Mouse (Mus musculus): ENCODE results near the gene Smap2. TPM values are rescaled to one million over a fixed set of nuclear protein-coding genes. Genes with fewer than 3 reads are reported as not detected.
"Not testable (repeated sequence)": the region's sequence is repeated elsewhere in the genome, so short reads cannot be mapped to it uniquely, and the experiment has no call there.

The Smap2 gene
- polyA plus RNA-seq (2014; fragmentation: Nextera tagmentation; extraction: Ambion mirVana), result 15.2 and 16.8 TPM in 2 replicates

GRCm38 (mm10) chr4:121016928-121017657 lies at the start of gene Smap2:
Gene Smap2 (minus strand): TSS chr4:121017247.
- peak; percentile 96 for ATAC-seq (ENCODE audit: insufficient number of reproducible peaks, insufficient read depth, low FRiP score, low read depth)
- Histone ChIP-seq H3K27me3 (ENCODE audit: control insufficient read depth, insufficient read depth, low read length) (no peaks in the 10 kb centered on the region), H3K4me3 (ENCODE audit: low read depth, low read length) (peak within 1 kb of the TSS; percentile 95), H3K4me1 (ENCODE audit: control insufficient read depth, insufficient read depth, low read length) (peaks cover 10% of the 10 kb centered on the region; the same call in 1 of the 2 replicates), H3K9ac (replicated peaks; ENCODE audit: low read depth, low read length) (peak within 1 kb of the TSS; percentile 75), H3K27ac (ENCODE audit: low read length) (peak within 1 kb of the TSS; percentile 56; the same call in 1 of the 2 replicates), H3K9me3 (ENCODE audit: control insufficient read depth, low read depth, low read length) (no peaks in the 10 kb centered on the region), H3K4me2 (replicated peaks; ENCODE audit: low read depth, low read length) (peak within 1 kb of the TSS; percentile 77), H3K36me3 (ENCODE audit: control insufficient read depth, insufficient read depth, low read length) (no peaks in the 10 kb centered on the region)
- under 1% methylated on average over 48 of the region's 48 CpGs for WGBS

- no peak overlapping the region for H3K27ac ChIP-seq (ENCODE audit: low read length)
- no peak overlapping the region for H3K9ac ChIP-seq (replicated peaks; ENCODE audit: low read depth, low read length)
- no peak overlapping the region for H3K4me3 ChIP-seq (ENCODE audit: low read depth, low read length)
- no peak for ATAC-seq (ENCODE audit: insufficient number of reproducible peaks, insufficient read depth, low FRiP score, low read depth)
- H3K4me2 ChIP-seq (replicated peaks; ENCODE audit: low read depth, low read length), result no peak overlapping the region
- no peaks in the 10 kb centered on the region for H3K4me1 ChIP-seq (ENCODE audit: control insufficient read depth, insufficient read depth, low read length)
- peaks cover 22% of the 10 kb centered on the region for H3K36me3 ChIP-seq (ENCODE audit: control insufficient read depth, insufficient read depth, low read length)
- H3K27me3 ChIP-seq (ENCODE audit: control insufficient read depth, insufficient read depth, low read length), result no peaks in the 10 kb centered on the region
- WGBS, result 76% methylated on average over 2 of the region's 2 CpGs
- no peaks in the 10 kb centered on the region for H3K9me3 ChIP-seq (ENCODE audit: control insufficient read depth, low read depth, low read length)
Measured at GRCm38 (mm10) chr4:121065336-121065735, 48.3 kb upstream of the Smap2 start.

DNA sequence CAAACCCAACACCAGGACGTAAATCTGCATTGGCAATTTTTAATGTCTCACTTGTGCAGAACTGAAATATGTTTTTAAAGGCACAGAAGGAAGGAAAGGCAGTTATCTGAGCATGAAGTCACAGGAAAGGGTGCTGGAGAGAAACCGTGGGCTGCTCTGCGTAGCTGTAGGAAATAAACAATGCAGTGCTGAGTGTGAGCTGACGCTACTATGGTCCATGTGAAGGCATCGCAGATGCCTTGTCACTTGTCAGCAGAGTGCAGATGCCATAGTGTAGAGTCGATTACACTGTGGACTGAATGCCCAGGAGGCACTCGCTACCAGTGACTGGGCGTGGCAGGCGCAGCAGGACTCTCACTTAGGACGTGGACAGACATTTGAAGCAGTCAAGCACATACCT lies 42.2 kb upstream of the Smap2 start:
- not testable (repeated sequence) for H3K4me3 ChIP-seq (ENCODE audit: low read depth, low read length); H3K9ac ChIP-seq (replicated peaks; ENCODE audit: low read depth, low read length); H3K4me2 ChIP-seq (replicated peaks; ENCODE audit: low read depth, low read length); H3K27ac ChIP-seq (ENCODE audit: low read length); ATAC-seq (ENCODE audit: insufficient number of reproducible peaks, insufficient read depth, low FRiP score, low read depth); H3K4me1 ChIP-seq (ENCODE audit: control insufficient read depth, insufficient read depth, low read length); H3K27me3 ChIP-seq (ENCODE audit: control insufficient read depth, insufficient read depth, low read length); H3K9me3 ChIP-seq (ENCODE audit: control insufficient read depth, low read depth, low read length); H3K36me3 ChIP-seq (ENCODE audit: control insufficient read depth, insufficient read depth, low read length)
- 84% methylated on average over 10 of the region's 10 CpGs for WGBS

GRCm38 (mm10) chr4:121057032-121057431 lies 40.0 kb upstream of the Smap2 start:
- Histone ChIP-seq H3K4me3 (ENCODE audit: low read depth, low read length) (no peak overlapping the region), H3K27ac (ENCODE audit: low read length) (no peak overlapping the region), H3K4me1 (ENCODE audit: control insufficient read depth, insufficient read depth, low read length) (no peaks in the 10 kb centered on the region), H3K9ac (replicated peaks; ENCODE audit: low read depth, low read length) (no peak overlapping the region), H3K4me2 (replicated peaks; ENCODE audit: low read depth, low read length) (no peak overlapping the region), H3K36me3 (ENCODE audit: control insufficient read depth, insufficient read depth, low read length) (peaks cover 5% of the 10 kb centered on the region; the same call in 1 of the 2 replicates), H3K27me3 (ENCODE audit: control insufficient read depth, insufficient read depth, low read length) (no peaks in the 10 kb centered on the region), H3K9me3 (ENCODE audit: control insufficient read depth, low read depth, low read length) (no peaks in the 10 kb centered on the region)
- WGBS, result 64% methylated on average over 2 of the region's 2 CpGs
- ATAC-seq (ENCODE audit: insufficient number of reproducible peaks, insufficient read depth, low FRiP score, low read depth), result no peak

DNA sequence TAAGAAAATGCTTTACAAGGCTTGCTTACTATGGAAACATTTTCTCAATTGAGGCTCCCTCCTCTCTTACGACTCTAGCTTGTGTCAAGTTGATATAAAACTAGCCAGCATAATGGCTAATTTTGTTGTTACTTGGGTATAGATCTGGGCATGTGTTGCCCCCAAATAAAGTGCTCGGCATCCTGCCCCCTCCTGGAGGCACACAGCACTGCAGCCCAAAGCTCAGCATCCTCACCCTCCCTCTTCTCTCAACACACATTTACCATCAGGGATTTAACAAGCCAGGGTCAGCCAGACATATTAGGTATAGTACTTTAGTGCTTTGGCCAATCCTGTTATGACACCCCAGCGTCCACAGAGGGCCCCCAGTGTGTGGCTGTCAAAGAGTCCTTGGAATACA lies 39.3 kb upstream of the Smap2 start:
- H3K4me1 ChIP-seq (ENCODE audit: control insufficient read depth, insufficient read depth, low read length), result no peaks in the 10 kb centered on the region
- H3K27me3 ChIP-seq (ENCODE audit: control insufficient read depth, insufficient read depth, low read length), result no peaks in the 10 kb centered on the region
- H3K9me3 ChIP-seq (ENCODE audit: control insufficient read depth, low read depth, low read length), result no peaks in the 10 kb centered on the region
- no peak for ATAC-seq (ENCODE audit: insufficient number of reproducible peaks, insufficient read depth, low FRiP score, low read depth)
- no peak overlapping the region for H3K9ac ChIP-seq (replicated peaks; ENCODE audit: low read depth, low read length)
- peaks cover 5% of the 10 kb centered on the region; the same call in 1 of the 2 replicates for H3K36me3 ChIP-seq (ENCODE audit: control insufficient read depth, insufficient read depth, low read length)
- no peak overlapping the region for H3K27ac ChIP-seq (ENCODE audit: low read length)
- H3K4me3 ChIP-seq (ENCODE audit: low read depth, low read length), result no peak overlapping the region
- H3K4me2 ChIP-seq (replicated peaks; ENCODE audit: low read depth, low read length), result no peak overlapping the region
- WGBS, result 57% methylated on average over 3 of the region's 3 CpGs

GRCm38 (mm10) chr4:121052454-121053323 lies 35.6 kb upstream of the Smap2 start:
- 0 out of 2 replicates have a peak overlapping the region, but pooled peaks have one; percentile 3 for H3K4me3 ChIP-seq (ENCODE audit: low read depth, low read length)

DNA sequence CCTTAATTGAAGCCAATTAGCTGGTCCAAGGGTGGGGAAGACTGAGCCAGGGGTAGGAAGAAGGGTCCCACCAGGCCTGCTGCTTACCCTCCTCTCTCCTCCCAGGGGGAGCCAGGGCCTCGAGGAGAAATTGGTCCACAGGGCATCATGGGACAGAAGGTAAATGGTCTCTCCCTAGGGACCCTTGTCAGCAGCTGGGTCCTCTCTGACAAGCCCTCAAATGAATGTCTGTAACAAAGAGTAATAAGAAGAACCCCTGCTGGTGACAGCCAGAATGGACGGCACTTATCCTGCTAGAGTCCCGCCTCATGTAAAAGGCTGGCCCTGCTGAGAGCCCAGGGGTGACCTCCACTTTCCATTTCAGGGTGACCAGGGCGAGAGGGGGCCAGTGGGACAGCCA lies 34.8 kb upstream of the Smap2 start:
- ATAC-seq (ENCODE audit: insufficient number of reproducible peaks, insufficient read depth, low FRiP score, low read depth), result no peak
- no peak overlapping the region for H3K4me2 ChIP-seq (replicated peaks; ENCODE audit: low read depth, low read length)
- no peak overlapping the region for H3K9ac ChIP-seq (replicated peaks; ENCODE audit: low read depth, low read length)
- no peak overlapping the region for H3K4me3 ChIP-seq (ENCODE audit: low read depth, low read length)
- H3K36me3 ChIP-seq (ENCODE audit: control insufficient read depth, insufficient read depth, low read length), result no peaks in the 10 kb centered on the region
- H3K27ac ChIP-seq (ENCODE audit: low read length), result no peak overlapping the region
- no peaks in the 10 kb centered on the region for H3K4me1 ChIP-seq (ENCODE audit: control insufficient read depth, insufficient read depth, low read length)
- no peaks in the 10 kb centered on the region for H3K9me3 ChIP-seq (ENCODE audit: control insufficient read depth, low read depth, low read length)
- H3K27me3 ChIP-seq (ENCODE audit: control insufficient read depth, insufficient read depth, low read length), result no peaks in the 10 kb centered on the region
- WGBS, result 37% methylated on average over 4 of the region's 4 CpGs

More at GRCm38 (mm10) chr4:121052454-121053323, 35.6 kb upstream of the Smap2 start:
- H3K27ac ChIP-seq (ENCODE audit: low read length), result no peak overlapping the region
- H3K36me3 ChIP-seq (ENCODE audit: control insufficient read depth, insufficient read depth, low read length), result no peaks in the 10 kb centered on the region
- no peak for ATAC-seq (ENCODE audit: insufficient number of reproducible peaks, insufficient read depth, low FRiP score, low read depth)
- no peak overlapping the region for H3K9ac ChIP-seq (replicated peaks; ENCODE audit: low read depth, low read length)
- no peaks in the 10 kb centered on the region for H3K27me3 ChIP-seq (ENCODE audit: control insufficient read depth, insufficient read depth, low read length)
- peak overlapping the region; percentile 26 for H3K4me2 ChIP-seq (replicated peaks; ENCODE audit: low read depth, low read length)
- no peaks in the 10 kb centered on the region for H3K4me1 ChIP-seq (ENCODE audit: control insufficient read depth, insufficient read depth, low read length)
- no peaks in the 10 kb centered on the region for H3K9me3 ChIP-seq (ENCODE audit: control insufficient read depth, low read depth, low read length)
- WGBS, result 14% methylated on average over 35 of the region's 35 CpGs

DNA sequence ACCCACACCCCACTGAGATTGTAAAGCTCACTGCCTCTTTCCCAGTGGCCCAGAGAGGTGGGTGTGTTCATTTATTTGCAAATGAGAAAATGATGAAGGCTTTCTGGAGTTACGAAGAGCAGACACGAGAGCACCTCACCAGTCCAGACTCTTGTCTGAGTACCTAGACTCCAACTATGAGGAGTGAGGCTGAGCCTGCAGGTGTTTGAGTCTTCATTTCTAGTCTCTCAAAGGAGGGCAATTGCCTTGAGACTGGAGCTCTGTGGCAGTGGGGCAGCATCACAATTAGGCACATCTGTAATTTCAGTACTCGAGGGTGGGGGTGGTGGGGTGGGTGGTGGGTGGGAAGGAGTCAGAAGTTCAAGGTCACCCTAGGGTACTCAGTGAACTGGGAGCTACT lies 25.9 kb upstream of the Smap2 start:
- H3K27ac ChIP-seq (ENCODE audit: low read length), result no peak overlapping the region
- H3K9me3 ChIP-seq (ENCODE audit: control insufficient read depth, low read depth, low read length), result no peaks in the 10 kb centered on the region
- H3K27me3 ChIP-seq (ENCODE audit: control insufficient read depth, insufficient read depth, low read length), result no peaks in the 10 kb centered on the region
- H3K4me2 ChIP-seq (replicated peaks; ENCODE audit: low read depth, low read length), result no peak overlapping the region
- no peak overlapping the region for H3K4me3 ChIP-seq (ENCODE audit: low read depth, low read length)
- no peak overlapping the region for H3K9ac ChIP-seq (replicated peaks; ENCODE audit: low read depth, low read length)
- no peaks in the 10 kb centered on the region; the same call in 1 of the 2 replicates for H3K36me3 ChIP-seq (ENCODE audit: control insufficient read depth, insufficient read depth, low read length)
- H3K4me1 ChIP-seq (ENCODE audit: control insufficient read depth, insufficient read depth, low read length), result peaks cover 17% of the 10 kb centered on the region
- ATAC-seq (ENCODE audit: insufficient number of reproducible peaks, insufficient read depth, low FRiP score, low read depth), result no peak
- 75% methylated on average over 3 of the region's 3 CpGs for WGBS

All from stomach, embryonic 14.5 days (tissue).